Mouse (Mus musculus) hindbrain, embryonic 14.5 days (tissue): ENCODE results near the gene Six3. TPM values are rescaled to one million over a fixed set of nuclear protein-coding genes. Genes with fewer than 3 reads are reported as not detected.
A peak's percentile ranks its signal among the peaks of the same experiment; 100 is the strongest.

Experiments
- ATAC-seq: fragments of 200-750 bp; cut with Nextera tagmentation; 2 replicates; pipeline ENCODE4 v1.8.0; 2017; ENCODE audit warnings: moderate number of reproducible peaks, mild to moderate bottlenecking, moderate TSS enrichment, moderate library complexity; ENCODE audit not compliant: low FRiP score
- DNase-seq: peaks from one replicate; pipeline ENCODE4 v3.0.0-alpha.2; 2015; ENCODE audit warnings: low spot score
- H3K27ac ChIP-seq: fragments of 300-500 bp; sonication (generic); 2 replicates; pipeline ENCODE4 v1.5.1; 2014; ENCODE audit warnings: mild to moderate bottlenecking, moderate library complexity
- H3K27me3 ChIP-seq: fragments of 300-500 bp; sonication (generic); 2 replicates; pipeline ENCODE4 v1.6.1; 2014; ENCODE audit warnings: mild to moderate bottlenecking, low read length, mixed read lengths; ENCODE audit not compliant: control insufficient read depth, insufficient read depth
- H3K36me3 ChIP-seq: fragments of 300-500 bp; sonication (generic); replicated peaks from 2 replicates; pipeline ENCODE4 v1.6.1; 2014; ENCODE audit not compliant: control insufficient read depth, insufficient read depth
- H3K4me1 ChIP-seq: fragments of 300-500 bp; sonication (generic); replicated peaks from 2 replicates; pipeline ENCODE4 v1.6.1; 2014; ENCODE audit warnings: antibody characterized with exemption, low read length, mixed read lengths; ENCODE audit not compliant: control insufficient read depth, insufficient read depth
- H3K4me2 ChIP-seq: fragments of 300-500 bp; sonication (generic); replicated peaks from 2 replicates; pipeline ENCODE4 v1.6.1; 2014; ENCODE audit warnings: mild to moderate bottlenecking, moderate library complexity
- H3K4me3 ChIP-seq: fragments of 300-500 bp; sonication (generic); replicated peaks from 2 replicates; pipeline ENCODE4 v1.5.1; 2014; ENCODE audit warnings: mild to moderate bottlenecking, low read length
- H3K9ac ChIP-seq: fragments of 300-500 bp; sonication (generic); 2 replicates; pipeline ENCODE4 v1.6.1; 2014
- H3K9me3 ChIP-seq: fragments of 300-500 bp; sonication (generic); 2 replicates; pipeline ENCODE4 v1.6.1; 2016; ENCODE audit warnings: low read length; ENCODE audit not compliant: control insufficient read depth
- WGBS: fragments of 180-500 bp; shearing (Covaris S2); extraction: QIAGEN DNeasy Blood & Tissue Kit; methylation state at CpG from one replicate; pipeline ENCODE4 v1.1.7; 2014; 5-methylcytosine and 5-hydroxymethylcytosine counted together
- polyA plus RNA-seq: library from polyadenylated mRNA; unstranded; fragments of >200 nt; fragmentation: Nextera tagmentation; extraction: Ambion mirVana; gene quantifications from 2 replicates; pipeline ENCODE4 v1.2.1, GENCODE M21; 2014

Gene Six3
- polyA plus RNA-seq, 1 experiment from 2014 or later: not detected

DNA sequence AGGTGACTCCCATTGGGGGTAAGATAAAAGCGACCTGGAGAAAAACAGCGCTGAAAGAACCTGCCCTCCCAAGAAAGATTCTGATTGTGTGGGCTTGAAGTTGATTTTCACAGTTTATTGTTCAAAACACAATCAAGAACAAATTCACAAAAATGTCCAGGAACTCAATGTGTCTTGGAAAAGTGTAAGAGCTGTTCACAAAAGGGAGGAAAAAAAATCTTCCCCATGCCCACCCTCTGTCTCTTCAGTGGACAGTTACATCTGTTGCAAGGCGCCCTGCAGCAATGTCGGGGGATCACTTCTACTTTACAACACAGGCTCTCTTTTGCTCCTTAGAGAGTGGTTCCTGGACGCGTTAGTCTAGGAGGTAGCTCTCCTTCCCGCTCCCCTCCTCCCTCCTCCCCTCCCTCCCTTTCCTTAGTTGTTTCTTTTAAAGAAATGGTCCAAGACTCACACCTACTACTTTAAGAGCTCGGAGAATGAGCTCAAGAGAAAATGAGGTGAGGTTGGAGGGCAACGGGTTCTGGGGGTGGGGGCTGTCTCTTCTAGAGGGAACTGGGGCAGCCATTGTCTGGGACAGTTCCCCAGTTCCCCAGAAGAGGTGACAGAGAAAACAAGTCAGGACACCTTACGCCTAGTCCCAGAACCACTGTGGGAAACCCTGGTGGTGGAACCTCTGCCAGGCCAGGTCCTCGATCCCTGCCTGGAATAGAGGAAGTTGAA, 2.9 kb upstream of the Six3 start:
- 0 out of 2 replicates have a peak, but pooled peaks cover 3% of the 10 kb centered on the region for H3K4me1 ChIP-seq
- 1% methylated on average over 11 of the region's 11 CpGs for WGBS
- H3K9me3 ChIP-seq: no peaks in the 10 kb centered on the region
- ATAC-seq (no peak), DNase-seq (no peak)
- no peak overlapping the region for H3K4me3 ChIP-seq
- H3K4me2 ChIP-seq: no peak overlapping the region
- H3K9ac ChIP-seq: no peak overlapping the region
- H3K36me3 ChIP-seq: no peaks in the 10 kb centered on the region
- peaks cover 95% of the 10 kb centered on the region for H3K27me3 ChIP-seq
- H3K27ac ChIP-seq: no peak overlapping the region

- ATAC-seq (no peak), DNase-seq (no peak)
- peaks cover 97% of the 10 kb centered on the region for H3K27me3 ChIP-seq
- no peak overlapping the region for H3K4me2 ChIP-seq
- no peak overlapping the region for H3K4me3 ChIP-seq
- 0 out of 2 replicates have a peak, but pooled peaks cover 3% of the 10 kb centered on the region for H3K4me1 ChIP-seq
- WGBS: 4% methylated on average over 19 of the region's 19 CpGs
- no peak overlapping the region for H3K9ac ChIP-seq
- H3K36me3 ChIP-seq: no peaks in the 10 kb centered on the region
- H3K9me3 ChIP-seq: no peaks in the 10 kb centered on the region
- H3K27ac ChIP-seq: no peak overlapping the region
Observed at GRCm38 (mm10) chr17:85611521-85612515, 1.6 kb upstream of the Six3 start.

DNA sequence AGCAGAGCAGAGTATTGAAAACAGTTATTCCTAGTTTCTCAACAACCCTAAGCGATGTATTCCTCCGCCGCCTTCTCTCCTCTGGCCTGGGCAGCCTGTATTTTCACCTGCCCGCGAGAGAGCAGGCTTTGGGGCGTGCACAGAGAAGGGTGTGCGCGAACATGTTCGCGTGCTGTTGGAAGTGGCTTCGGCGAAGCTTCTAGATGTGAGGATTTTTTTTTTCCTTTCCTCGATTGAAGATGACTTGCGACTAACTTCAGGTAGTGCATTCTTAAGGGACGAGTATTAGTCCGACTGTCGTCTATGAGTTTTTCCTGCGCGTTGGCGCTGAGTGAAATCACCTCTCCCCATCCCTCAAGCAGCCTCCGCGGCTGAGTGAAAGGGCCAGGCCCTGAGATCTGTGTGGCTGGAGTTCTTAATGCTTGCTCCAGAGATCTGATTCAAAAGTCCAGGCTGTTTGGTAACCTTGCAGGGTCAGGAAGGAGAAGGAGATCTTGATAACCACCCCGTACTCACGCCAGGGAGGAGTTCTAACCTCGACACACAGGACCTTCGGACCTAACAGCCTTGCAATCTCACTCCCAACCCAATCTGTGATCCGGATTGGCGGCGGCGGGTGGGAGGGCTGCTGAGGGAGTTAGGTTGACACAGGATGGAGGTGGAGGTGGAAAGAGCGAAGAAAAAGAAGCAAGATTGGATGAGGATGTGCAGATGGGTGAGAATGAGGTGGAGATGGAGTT, 712 bp upstream of the Six3 start:
- no peak overlapping the region for H3K4me3 ChIP-seq
- H3K4me2 ChIP-seq: no peak overlapping the region
- DNase-seq (no peak), ATAC-seq (no peak)
- H3K36me3 ChIP-seq: no peaks in the 10 kb centered on the region
- no peaks in the 10 kb centered on the region for H3K9me3 ChIP-seq
- H3K27me3 ChIP-seq: peaks cover 100% of the 10 kb centered on the region
- H3K9ac ChIP-seq: no peak overlapping the region
- H3K4me1 ChIP-seq: 0 out of 2 replicates have a peak, but pooled peaks cover 3% of the 10 kb centered on the region
- H3K27ac ChIP-seq: no peak overlapping the region
- WGBS: under 1% methylated on average over 31 of the region's 31 CpGs

DNA sequence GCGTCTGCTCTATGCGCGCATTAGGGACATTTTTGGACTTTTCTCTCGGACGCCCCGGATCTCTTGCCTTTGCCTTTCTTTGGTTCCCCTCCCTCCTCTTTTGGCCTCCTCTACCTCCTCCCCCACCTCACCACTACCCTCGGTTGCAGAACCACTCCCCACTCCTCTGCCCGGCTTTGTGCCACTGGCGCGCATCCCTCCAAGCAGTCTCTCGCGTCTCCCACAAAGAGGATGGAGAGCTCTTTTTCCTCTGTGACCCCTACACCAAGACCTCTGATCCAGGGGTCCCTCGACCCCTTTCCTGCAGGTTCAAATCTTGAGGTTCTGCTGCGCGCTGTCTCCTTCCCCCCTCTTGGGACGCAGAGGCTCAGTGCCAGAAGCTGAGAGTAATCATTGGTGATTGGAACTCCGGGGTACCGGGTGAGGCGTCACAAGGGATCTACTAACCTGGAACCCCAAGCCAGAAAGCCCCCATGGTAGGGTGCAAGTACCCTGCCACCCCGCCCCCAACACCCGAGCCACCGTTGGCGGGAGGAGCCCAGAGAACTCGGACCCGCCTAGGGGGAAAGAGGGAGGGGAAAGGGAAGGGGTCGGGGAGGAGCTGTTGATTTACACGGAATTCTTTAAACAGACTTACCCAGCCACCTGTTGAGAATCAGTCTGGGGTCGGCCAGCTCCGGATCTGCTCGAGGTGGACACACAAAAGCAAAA, 758 bp downstream of the Six3 start:
- DNase-seq (no peak), ATAC-seq (no peak)
- Histone ChIP-seq H3K4me3 (no peak overlapping the region), H3K27ac (no peak overlapping the region), H3K4me2 (no peak overlapping the region), H3K4me1 (no peaks in the 10 kb centered on the region), H3K9me3 (no peaks in the 10 kb centered on the region), H3K36me3 (no peaks in the 10 kb centered on the region), H3K9ac (no peak overlapping the region), H3K27me3 (peaks cover 99% of the 10 kb centered on the region)
- WGBS: under 1% methylated on average over 30 of the region's 30 CpGs

GRCm38 (mm10) chr17:85614722-85615331, 1.4 kb downstream of the Six3 start:
- H3K27me3 ChIP-seq: peaks cover 99% of the 10 kb centered on the region
- ATAC-seq (no peak), DNase-seq (no peak)
- H3K27ac ChIP-seq: no peak overlapping the region
- no peaks in the 10 kb centered on the region for H3K36me3 ChIP-seq
- WGBS: under 1% methylated on average over 38 of the region's 38 CpGs
- 0 out of 2 replicates have a peak overlapping the region, but pooled peaks have one; percentile 4 for H3K4me3 ChIP-seq
- no peaks in the 10 kb centered on the region for H3K4me1 ChIP-seq
- no peak overlapping the region for H3K9ac ChIP-seq
- H3K9me3 ChIP-seq: no peaks in the 10 kb centered on the region
- H3K4me2 ChIP-seq: no peak overlapping the region

- Histone ChIP-seq H3K27me3 (peaks cover 99% of the 10 kb centered on the region), H3K36me3 (no peaks in the 10 kb centered on the region), H3K4me2 (no peak overlapping the region), H3K9me3 (no peaks in the 10 kb centered on the region), H3K27ac (no peak overlapping the region), H3K9ac (no peak overlapping the region), H3K4me1 (no peaks in the 10 kb centered on the region), H3K4me3 (no peak overlapping the region)
- DNase-seq (no peak), ATAC-seq (no peak)
- 2% methylated on average over 4 of the region's 4 CpGs for WGBS
Observed at GRCm38 (mm10) chr17:85615586-85615985, 2.2 kb downstream of the Six3 start.

- H3K4me2 ChIP-seq: no peak overlapping the region
- ATAC-seq (no peak), DNase-seq (no peak)
- H3K36me3 ChIP-seq: no peaks in the 10 kb centered on the region
- H3K27ac ChIP-seq: no peak overlapping the region
- 1% methylated on average over 41 of the region's 41 CpGs for WGBS
- H3K9ac ChIP-seq: no peak overlapping the region
- peaks cover 7% of the 10 kb centered on the region; the same call in 1 of the 2 replicates for H3K4me1 ChIP-seq
- H3K27me3 ChIP-seq: peaks cover 99% of the 10 kb centered on the region
- no peaks in the 10 kb centered on the region for H3K9me3 ChIP-seq
- H3K4me3 ChIP-seq: no peak overlapping the region
Observed at GRCm38 (mm10) chr17:85616526-85617500, 3.4 kb downstream of the Six3 start.
